Mouse (Mus musculus): ENCODE data around the gene Gm3435.
A peak's percentile ranks its signal among the peaks of the same experiment; 100 is the strongest.
"Not testable (repeated sequence)": the region's sequence is repeated elsewhere in the genome, so short reads cannot be mapped to it uniquely, and the experiment has no call there.

Gene Gm3435

GRCm38 (mm10) chr17:15040455-15040854, 30.5 kb downstream of the Gm3435 start:
- not testable (repeated sequence) for DNase-seq (ENCODE audit: extremely low read depth, low read depth)

- not testable (repeated sequence) for DNase-seq (ENCODE audit: extremely low read depth, low read depth)
Measured at GRCm38 (mm10) chr17:15041175-15041729, 31.3 kb downstream of the Gm3435 start, which contains the start of the genes Ermard, Tcte3 and Gm3448. Gene Ermard (plus strand): TSS chr17:15041208. Gene Tcte3 (minus strand): TSS chr17:15041488. Gene Gm3448 (minus strand): TSS chr17:15041537.

- not testable (repeated sequence) for DNase-seq (ENCODE audit: extremely low read depth, low read depth)
Measured at GRCm38 (mm10) chr17:15050338-15050737, 40.4 kb downstream of the Gm3435 start.

- not testable (repeated sequence) for DNase-seq (ENCODE audit: extremely low read depth, low read depth)
Measured at GRCm38 (mm10) chr17:15052766-15053165, 42.8 kb downstream of the Gm3435 start.

GRCm38 (mm10) chr17:15053183-15053828, 43.3 kb downstream of the Gm3435 start:
- DNase-seq (ENCODE audit: extremely low read depth, low read depth): not testable (repeated sequence)

GRCm38 (mm10) chr17:15053829-15054200, 43.8 kb downstream of the Gm3435 start:
- not testable (repeated sequence) for DNase-seq (ENCODE audit: extremely low read depth, low read depth)

- DNase-seq (ENCODE audit: extremely low read depth, low read depth): no peak
Measured at GRCm38 (mm10) chr17:15055925-15056324, 45.9 kb downstream of the Gm3435 start.

GRCm38 (mm10) chr17:15058161-15058591, 48.2 kb downstream of the Gm3435 start:
- no peak for DNase-seq (ENCODE audit: extremely low read depth, low read depth)

GRCm38 (mm10) chr17:15059646-15060045, 49.7 kb downstream of the Gm3435 start:
- no peak for DNase-seq (ENCODE audit: extremely low read depth, low read depth)

- no peak for DNase-seq (ENCODE audit: extremely low read depth, low read depth)
Measured at GRCm38 (mm10) chr17:15060356-15060755, 50.4 kb downstream of the Gm3435 start.

- DNase-seq (ENCODE audit: extremely low read depth, low read depth): peak; percentile 39
Measured at GRCm38 (mm10) chr17:15065391-15066024, 55.5 kb downstream of the Gm3435 start.

GRCm38 (mm10) chr17:15066066-15066465, 56.1 kb downstream of the Gm3435 start:
- DNase-seq (ENCODE audit: extremely low read depth, low read depth): no peak

GRCm38 (mm10) chr17:15066911-15067310, 56.9 kb downstream of the Gm3435 start:
- no peak for DNase-seq (ENCODE audit: extremely low read depth, low read depth)

- DNase-seq (ENCODE audit: extremely low read depth, low read depth): no peak
Measured at GRCm38 (mm10) chr17:15068040-15068792, 58.2 kb downstream of the Gm3435 start.

GRCm38 (mm10) chr17:15069124-15069523, 59.1 kb downstream of the Gm3435 start:
- no peak for DNase-seq (ENCODE audit: extremely low read depth, low read depth)

Measured in MEL-GATA-1-ER (cell line).